Mouse (Mus musculus): ENCODE data around the gene Bcorl1. TPM values are rescaled to one million over a fixed set of nuclear protein-coding genes. Genes with fewer than 3 reads are reported as not detected.

Bcorl1 gene
- total RNA-seq, 2 experiments from 2014 or later, result 6.7 to 7.0 TPM

GRCm38 (mm10) chrX:48453736-48454494, 112.8 kb downstream of the Bcorl1 start:
- H3K27ac ChIP-seq, result peak overlapping the region; percentile 87
- peak overlapping the region; percentile 77 for H3K4me3 ChIP-seq
- intact Hi-C loops (cut with DNase I), result no loop called here
- peak; percentile 84 for DNase-seq
- peak; percentile 9; the same call in 1 of the 2 replicates for TF ChIP-seq CTCF (IDR thresholded peaks at IDR 0.05)

GRCm38 (mm10) chrX:48454495-48454878, 113.3 kb downstream of the Bcorl1 start:
- DNase-seq, result no peak
- TF ChIP-seq CTCF (IDR thresholded peaks at IDR 0.05), result no peak
- intact Hi-C loops (cut with DNase I), result no loop called here
- Histone ChIP-seq H3K27ac (peak overlapping the region; percentile 87), H3K4me3 (peak overlapping the region; percentile 77)

GRCm38 (mm10) chrX:48455018-48455417, 113.9 kb downstream of the Bcorl1 start:
- Histone ChIP-seq H3K4me3 (peak overlapping the region; percentile 77), H3K27ac (peak overlapping the region; percentile 87)
- TF ChIP-seq CTCF (IDR thresholded peaks at IDR 0.05), result no peak
- DNase-seq, result peak; percentile 29
- intact Hi-C loops (cut with DNase I), result no loop called here

GRCm38 (mm10) chrX:48456956-48457355, 115.8 kb downstream of the Bcorl1 start:
- Histone ChIP-seq H3K4me3 (no peak overlapping the region), H3K27ac (no peak overlapping the region)
- DNase-seq, result no peak
- intact Hi-C loops (cut with DNase I), result no loop called here
- no peak for TF ChIP-seq CTCF (IDR thresholded peaks at IDR 0.05)

Other genes with a start within 250 kb of the Bcorl1 start
- under 1 TPM; 0.59 to 0.89 TPM for gene Xpnpep2, start 232.6 kb upstream of the Bcorl1 start, total RNA-seq (2021)
- gene Sash3, start 194.9 kb upstream of the Bcorl1 start, total RNA-seq (2021), result under 1 TPM; 0.17 to 0.28 TPM
- gene Zdhhc9, start 132.5 kb upstream of the Bcorl1 start, total RNA-seq (2021), result 1 to 10 TPM; 7.6 to 9.0 TPM
- 10 to 100 TPM; 12.1 to 15.2 TPM for gene Utp14a, start 84.5 kb upstream of the Bcorl1 start, total RNA-seq (2021)
- 1 to 10 TPM; 1.6 to 2.1 TPM for gene Elf4, start 121.8 kb downstream of the Bcorl1 start, total RNA-seq (2021)
- gene Aifm1, start 172.2 kb downstream of the Bcorl1 start, total RNA-seq (2021), result 10 to 100 TPM; 37.3 to 50.0 TPM
- gene Rab33a, start 177.9 kb downstream of the Bcorl1 start, total RNA-seq (2021), result under 1 TPM in 1 of 2 experiments, not detected in 1; 0.20 TPM

Data from gastrocnemius, adult 2 months (tissue).